Mouse (Mus musculus): ENCODE measurements around the gene Pdzrn4. TPM values are rescaled to one million over a fixed set of nuclear protein-coding genes. Genes with fewer than 3 reads are reported as not detected.

Gene Pdzrn4
- polyA plus RNA-seq, 1 experiment from 2014 or later, result 0.02 TPM

- no peak for ATAC-seq (ENCODE audit: low read depth)
- H3K27ac ChIP-seq (ENCODE audit: low read length), result no peak overlapping the region
- no peaks in the 10 kb centered on the region for H3K36me3 ChIP-seq (ENCODE audit: control insufficient read depth, insufficient read depth)
- H3K4me2 ChIP-seq (ENCODE audit: low read depth, low read length), result no peak overlapping the region
- H3K27me3 ChIP-seq (ENCODE audit: control insufficient read depth, insufficient read depth, low read depth, low read length), result no peaks in the 10 kb centered on the region
- no peaks in the 10 kb centered on the region for H3K4me1 ChIP-seq (ENCODE audit: control insufficient read depth, low read depth, low read length)
- H3K4me3 ChIP-seq (ENCODE audit: low read depth, low read length), result no peak overlapping the region
- H3K9me3 ChIP-seq (replicated peaks; ENCODE audit: control insufficient read depth, low read length), result no peaks in the 10 kb centered on the region
- no peak overlapping the region for H3K9ac ChIP-seq (ENCODE audit: low read depth, low read length)
- 70% methylated on average over 9 of the region's 9 CpGs for WGBS (ENCODE audit: insufficient replicate concordance)
These were observed 225.1 kb downstream of the Pdzrn4 start for GRCm38 (mm10) chr15:92621731-92622234.

DNA sequence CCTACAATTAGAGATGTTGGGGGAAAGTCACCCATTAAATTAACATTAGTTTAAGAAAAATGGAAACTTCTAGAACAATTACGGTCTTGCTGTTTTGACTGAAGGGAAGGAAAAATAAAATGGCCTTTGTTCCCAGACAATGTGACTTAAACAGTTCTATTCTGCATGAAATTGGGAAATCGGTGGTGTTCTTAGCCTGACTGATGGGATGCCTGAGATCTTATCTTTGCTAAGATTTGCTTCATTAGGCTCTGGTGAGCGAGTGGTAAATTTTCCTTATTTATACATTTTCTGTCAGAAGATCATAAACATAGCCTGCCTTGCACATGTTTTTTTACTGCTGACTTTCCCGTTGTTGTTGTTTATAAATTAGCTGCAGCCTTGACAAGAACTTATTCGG, 225.6 kb downstream of the Pdzrn4 start:
- H3K27ac ChIP-seq (ENCODE audit: low read length), result no peak overlapping the region
- H3K4me2 ChIP-seq (ENCODE audit: low read depth, low read length), result no peak overlapping the region
- no peaks in the 10 kb centered on the region for H3K4me1 ChIP-seq (ENCODE audit: control insufficient read depth, low read depth, low read length)
- no peaks in the 10 kb centered on the region for H3K9me3 ChIP-seq (replicated peaks; ENCODE audit: control insufficient read depth, low read length)
- no peaks in the 10 kb centered on the region for H3K36me3 ChIP-seq (ENCODE audit: control insufficient read depth, insufficient read depth)
- no peak overlapping the region for H3K9ac ChIP-seq (ENCODE audit: low read depth, low read length)
- H3K27me3 ChIP-seq (ENCODE audit: control insufficient read depth, insufficient read depth, low read depth, low read length), result no peaks in the 10 kb centered on the region
- no peak for ATAC-seq (ENCODE audit: low read depth)
- no peak overlapping the region for H3K4me3 ChIP-seq (ENCODE audit: low read depth, low read length)
- 58% methylated on average over 5 of the region's 5 CpGs for WGBS (ENCODE audit: insufficient replicate concordance)

GRCm38 (mm10) chr15:92629172-92629571, 232.5 kb downstream of the Pdzrn4 start:
- Histone ChIP-seq H3K27me3 (ENCODE audit: control insufficient read depth, insufficient read depth, low read depth, low read length) (no peaks in the 10 kb centered on the region), H3K9ac (ENCODE audit: low read depth, low read length) (no peak overlapping the region), H3K4me2 (ENCODE audit: low read depth, low read length) (no peak overlapping the region), H3K27ac (ENCODE audit: low read length) (no peak overlapping the region), H3K36me3 (ENCODE audit: control insufficient read depth, insufficient read depth) (no peaks in the 10 kb centered on the region), H3K9me3 (replicated peaks; ENCODE audit: control insufficient read depth, low read length) (no peaks in the 10 kb centered on the region), H3K4me3 (ENCODE audit: low read depth, low read length) (no peak overlapping the region), H3K4me1 (ENCODE audit: control insufficient read depth, low read depth, low read length) (no peaks in the 10 kb centered on the region)
- no peak for ATAC-seq (ENCODE audit: low read depth)
- 10% methylated on average over 2 of the region's 2 CpGs for WGBS (ENCODE audit: insufficient replicate concordance)

DNA sequence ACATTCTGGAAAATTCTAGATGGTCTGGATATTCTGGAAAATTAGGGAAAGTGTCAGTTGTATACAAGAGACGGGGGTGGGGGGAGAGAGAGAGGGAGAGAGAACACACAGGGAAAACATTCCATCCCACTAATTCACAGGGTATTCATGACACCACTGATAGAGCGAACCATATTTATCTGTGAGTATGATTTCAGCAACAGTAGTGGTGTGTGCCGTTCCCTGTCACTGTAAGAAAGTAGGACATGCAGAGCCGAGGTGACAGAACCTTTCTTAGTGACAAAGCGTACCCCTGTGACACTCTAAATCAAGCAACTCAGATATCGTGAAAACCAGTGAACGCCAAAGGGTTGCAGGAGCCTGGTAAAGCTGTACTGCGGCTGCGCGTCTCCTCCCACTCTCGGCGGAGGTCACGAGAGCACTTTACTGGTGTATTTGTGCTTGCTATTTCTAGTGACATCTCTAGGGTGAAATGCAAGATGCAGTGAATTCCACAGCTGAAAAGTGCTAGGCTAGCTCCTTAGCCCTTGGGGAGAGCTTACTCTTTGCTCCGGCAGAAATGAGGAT, 237.4 kb downstream of the Pdzrn4 start:
- WGBS (ENCODE audit: insufficient replicate concordance), result 75% methylated on average over 14 of the region's 14 CpGs
- H3K4me1 ChIP-seq (ENCODE audit: control insufficient read depth, low read depth, low read length), result no peaks in the 10 kb centered on the region
- H3K27me3 ChIP-seq (ENCODE audit: control insufficient read depth, insufficient read depth, low read depth, low read length), result no peaks in the 10 kb centered on the region
- H3K36me3 ChIP-seq (ENCODE audit: control insufficient read depth, insufficient read depth), result no peaks in the 10 kb centered on the region
- no peak overlapping the region for H3K9ac ChIP-seq (ENCODE audit: low read depth, low read length)
- no peaks in the 10 kb centered on the region for H3K9me3 ChIP-seq (replicated peaks; ENCODE audit: control insufficient read depth, low read length)
- ATAC-seq (ENCODE audit: low read depth), result no peak
- no peak overlapping the region for H3K27ac ChIP-seq (ENCODE audit: low read length)
- no peak overlapping the region for H3K4me3 ChIP-seq (ENCODE audit: low read depth, low read length)
- H3K4me2 ChIP-seq (ENCODE audit: low read depth, low read length), result no peak overlapping the region

- Histone ChIP-seq H3K9me3 (replicated peaks; ENCODE audit: control insufficient read depth, low read length) (no peaks in the 10 kb centered on the region), H3K9ac (ENCODE audit: low read depth, low read length) (no peak overlapping the region), H3K27ac (ENCODE audit: low read length) (no peak overlapping the region), H3K4me3 (ENCODE audit: low read depth, low read length) (no peak overlapping the region), H3K27me3 (ENCODE audit: control insufficient read depth, insufficient read depth, low read depth, low read length) (no peaks in the 10 kb centered on the region), H3K4me1 (ENCODE audit: control insufficient read depth, low read depth, low read length) (no peaks in the 10 kb centered on the region), H3K4me2 (ENCODE audit: low read depth, low read length) (no peak overlapping the region), H3K36me3 (ENCODE audit: control insufficient read depth, insufficient read depth) (no peaks in the 10 kb centered on the region)
- 49% methylated on average over 18 of the region's 18 CpGs for WGBS (ENCODE audit: insufficient replicate concordance)
- ATAC-seq (ENCODE audit: low read depth), result no peak
These were observed 243.8 kb downstream of the Pdzrn4 start for GRCm38 (mm10) chr15:92640212-92641082.

DNA sequence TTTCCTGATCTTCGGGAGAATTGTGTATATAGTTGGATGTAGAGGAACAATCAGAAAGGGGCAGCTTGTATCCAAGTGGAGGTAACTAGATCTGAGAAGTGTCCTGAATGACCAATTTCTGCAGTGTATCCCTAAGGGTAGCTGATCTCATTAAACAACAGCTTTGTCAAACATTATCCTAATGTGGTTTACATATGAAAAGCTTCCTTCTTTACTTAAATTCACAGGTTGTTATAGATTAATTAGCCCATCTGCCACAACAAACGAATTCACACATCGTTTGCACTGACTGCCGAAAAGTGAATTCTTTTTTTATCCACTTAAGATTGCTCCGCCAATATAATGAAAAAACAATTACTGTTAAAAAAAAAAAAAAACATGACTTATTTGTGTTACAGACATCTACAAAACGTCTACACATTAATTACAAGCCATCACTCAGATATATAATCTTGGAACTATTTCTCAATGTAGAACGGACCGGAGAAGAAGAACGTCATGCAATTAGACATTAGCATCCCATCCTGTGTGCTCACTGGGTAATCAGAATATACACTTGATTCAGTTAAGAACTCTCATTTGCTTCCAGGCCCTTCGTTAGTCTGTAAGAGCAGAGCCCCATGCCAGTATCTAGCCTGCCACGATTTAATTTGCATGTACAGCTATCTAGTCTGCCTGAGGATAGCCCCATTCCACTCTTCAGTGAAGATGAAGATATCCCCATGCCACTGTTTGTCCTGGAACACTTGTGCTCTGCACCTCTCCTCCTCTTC, 274.8 kb downstream of the Pdzrn4 start:
- no peaks in the 10 kb centered on the region for H3K27me3 ChIP-seq (ENCODE audit: control insufficient read depth, insufficient read depth, low read depth, low read length)
- no peak overlapping the region for H3K4me2 ChIP-seq (ENCODE audit: low read depth, low read length)
- no peak overlapping the region for H3K9ac ChIP-seq (ENCODE audit: low read depth, low read length)
- no peak overlapping the region for H3K27ac ChIP-seq (ENCODE audit: low read length)
- no peaks in the 10 kb centered on the region for H3K9me3 ChIP-seq (replicated peaks; ENCODE audit: control insufficient read depth, low read length)
- ATAC-seq (ENCODE audit: low read depth), result no peak
- no peaks in the 10 kb centered on the region for H3K36me3 ChIP-seq (ENCODE audit: control insufficient read depth, insufficient read depth)
- WGBS (ENCODE audit: insufficient replicate concordance), result 69% methylated on average over 11 of the region's 11 CpGs
- H3K4me3 ChIP-seq (ENCODE audit: low read depth, low read length), result no peak overlapping the region
- H3K4me1 ChIP-seq (ENCODE audit: control insufficient read depth, low read depth, low read length), result no peaks in the 10 kb centered on the region

DNA sequence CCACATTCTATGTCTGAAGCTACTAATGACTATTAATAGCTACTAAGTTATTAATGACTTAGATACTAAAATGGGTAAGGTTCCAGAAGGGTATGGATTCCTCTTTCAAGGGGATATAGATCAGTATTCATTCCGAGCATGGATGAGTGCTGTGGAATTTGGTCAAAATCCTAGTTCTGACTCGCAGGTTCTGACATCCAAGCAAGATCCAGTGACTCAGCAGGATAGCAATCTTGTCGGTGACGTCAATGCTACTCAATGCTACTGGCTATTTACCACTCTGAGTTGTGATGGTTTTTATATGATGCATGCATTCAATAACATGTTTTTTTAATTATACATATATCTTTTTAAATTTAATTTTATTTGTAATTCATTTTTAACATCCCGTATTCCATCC, 279.4 kb downstream of the Pdzrn4 start:
- H3K4me3 ChIP-seq (ENCODE audit: low read depth, low read length), result no peak overlapping the region
- H3K36me3 ChIP-seq (ENCODE audit: control insufficient read depth, insufficient read depth), result no peaks in the 10 kb centered on the region
- ATAC-seq (ENCODE audit: low read depth), result no peak
- no peaks in the 10 kb centered on the region; the same call in 1 of the 2 replicates for H3K9me3 ChIP-seq (replicated peaks; ENCODE audit: control insufficient read depth, low read length)
- no peaks in the 10 kb centered on the region for H3K27me3 ChIP-seq (ENCODE audit: control insufficient read depth, insufficient read depth, low read depth, low read length)
- no peaks in the 10 kb centered on the region for H3K4me1 ChIP-seq (ENCODE audit: control insufficient read depth, low read depth, low read length)
- H3K4me2 ChIP-seq (ENCODE audit: low read depth, low read length), result no peak overlapping the region
- H3K9ac ChIP-seq (ENCODE audit: low read depth, low read length), result no peak overlapping the region
- WGBS (ENCODE audit: insufficient replicate concordance), result 63% methylated on average over 5 of the region's 5 CpGs
- H3K27ac ChIP-seq (ENCODE audit: low read length), result no peak overlapping the region

DNA sequence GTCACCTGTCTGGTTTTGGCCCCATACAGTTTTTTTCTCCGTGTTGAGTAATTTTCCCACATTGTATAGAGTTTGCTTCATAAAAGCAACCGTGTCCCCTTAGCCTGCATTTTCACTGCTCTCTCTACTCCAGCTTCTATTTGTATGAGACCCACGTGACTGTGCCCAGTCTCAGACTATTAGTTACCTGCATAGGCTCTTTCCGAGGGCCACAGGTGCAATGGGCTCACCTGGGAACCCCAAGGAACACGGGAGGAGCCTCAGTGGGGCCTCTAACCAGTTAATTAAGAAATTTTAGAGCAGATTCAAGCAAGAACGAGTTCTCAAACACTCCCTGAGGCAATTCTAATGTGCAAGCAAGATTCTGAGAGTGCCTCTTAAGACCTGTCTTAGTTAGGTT, 281.7 kb downstream of the Pdzrn4 start:
- H3K36me3 ChIP-seq (ENCODE audit: control insufficient read depth, insufficient read depth), result no peaks in the 10 kb centered on the region

More for the DNA sequence above, 281.7 kb downstream of the Pdzrn4 start:
- ATAC-seq (ENCODE audit: low read depth), result no peak
- Histone ChIP-seq H3K4me3 (ENCODE audit: low read depth, low read length) (no peak overlapping the region), H3K4me2 (ENCODE audit: low read depth, low read length) (no peak overlapping the region), H3K4me1 (ENCODE audit: control insufficient read depth, low read depth, low read length) (no peaks in the 10 kb centered on the region), H3K9me3 (replicated peaks; ENCODE audit: control insufficient read depth, low read length) (no peaks in the 10 kb centered on the region; the same call in 1 of the 2 replicates), H3K27me3 (ENCODE audit: control insufficient read depth, insufficient read depth, low read depth, low read length) (no peaks in the 10 kb centered on the region), H3K27ac (ENCODE audit: low read length) (no peak overlapping the region), H3K9ac (ENCODE audit: low read depth, low read length) (no peak overlapping the region)
- WGBS (ENCODE audit: insufficient replicate concordance), result 52% methylated on average over 6 of the region's 6 CpGs
